Mouse (Mus musculus) A20 (cell line): ENCODE measurements around the gene Pdhb.

Source experiments
- DNase-seq: peaks from one replicate; pipeline ENCODE4 v3.0.0-alpha.2; 2011; ENCODE audit warnings: low read depth, low spot score

Gene Pdhb

GRCm38 (mm10) chr14:8190556-8190955 is 17.7 kb upstream of the Pdhb start:
- DNase-seq, result no peak

GRCm38 (mm10) chr14:8186278-8187045 is 13.6 kb upstream of the Pdhb start:
- DNase-seq, result no peak

GRCm38 (mm10) chr14:8183330-8183729 is 10.5 kb upstream of the Pdhb start:
- DNase-seq, result peak; percentile 37

- no peak for DNase-seq
Observed at GRCm38 (mm10) chr14:8180371-8181035, 7.7 kb upstream of the Pdhb start.

GRCm38 (mm10) chr14:8176251-8176650 is 3.4 kb upstream of the Pdhb start:
- DNase-seq, result peak; percentile 56

- DNase-seq, result no peak
Observed at GRCm38 (mm10) chr14:8174634-8175033, 1.8 kb upstream of the Pdhb start.

- DNase-seq, result peak; percentile 81
Observed at GRCm38 (mm10) chr14:8173542-8174250, 871 bp upstream of the Pdhb start.

GRCm38 (mm10) chr14:8164463-8164862 is 8.4 kb downstream of the Pdhb start:
- no peak for DNase-seq

- peak; percentile 40 for DNase-seq
Observed at GRCm38 (mm10) chr14:8161777-8162176, 11.0 kb downstream of the Pdhb start.

- no peak for DNase-seq
Observed at GRCm38 (mm10) chr14:8159141-8159540, 13.7 kb downstream of the Pdhb start.

- DNase-seq, result no peak
Observed at GRCm38 (mm10) chr14:8158721-8159120, 14.1 kb downstream of the Pdhb start.

- peak; percentile 49 for DNase-seq
Observed at GRCm38 (mm10) chr14:8156947-8157346, 15.9 kb downstream of the Pdhb start.

- DNase-seq, result peak; percentile 49
Observed at GRCm38 (mm10) chr14:8154072-8154471, 18.8 kb downstream of the Pdhb start.

- DNase-seq, result no peak
Observed at GRCm38 (mm10) chr14:8151757-8152156, 21.1 kb downstream of the Pdhb start.

GRCm38 (mm10) chr14:8148842-8149241 is 24.0 kb downstream of the Pdhb start:
- no peak for DNase-seq

- DNase-seq, result no peak
Observed at GRCm38 (mm10) chr14:8146611-8147223, 26.1 kb downstream of the Pdhb start.

- no peak for DNase-seq
Observed at GRCm38 (mm10) chr14:8145594-8146558, 26.9 kb downstream of the Pdhb start.

GRCm38 (mm10) chr14:8141131-8141530 is 31.7 kb downstream of the Pdhb start:
- DNase-seq, result no peak

- no peak for DNase-seq
Observed at GRCm38 (mm10) chr14:8139724-8140710, 32.8 kb downstream of the Pdhb start.

GRCm38 (mm10) chr14:8135130-8135529 is 37.7 kb downstream of the Pdhb start:
- DNase-seq, result no peak
